20 mouse cellular contexts compared by ENCODE assay signal in the genomic region with DNA sequence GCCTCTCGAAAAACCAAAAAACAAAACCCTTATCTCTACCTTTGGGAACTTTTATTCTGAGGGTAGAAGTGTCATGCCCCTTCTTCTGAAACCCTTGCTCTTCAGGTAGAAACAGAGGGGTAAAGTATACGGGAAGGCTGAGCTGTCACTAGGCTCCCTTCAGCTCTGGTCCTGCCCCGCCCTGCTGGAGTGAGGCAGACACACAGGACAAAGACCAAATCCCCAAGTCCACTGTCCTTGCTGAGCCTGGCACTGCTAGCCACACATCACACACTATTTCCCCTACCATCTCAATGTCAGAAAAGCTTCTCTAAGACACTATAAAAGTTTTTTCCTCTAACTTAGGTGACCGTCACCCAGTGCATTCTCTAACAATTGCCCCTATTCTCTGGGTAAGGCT. TPM values are rescaled to one million over a fixed set of nuclear protein-coding genes. Genes with fewer than 3 reads are reported as not detected.
DNase-seq lines count a peak whose midpoint lies in the region; ATAC-seq and TF ChIP-seq lines count a peak whose summit lies in the region.
"Had no signal": no experiment of that assay in that cellular context is flagged by ENCODE, and none has a peak within 500 bp of the region (broad histone marks: within the 10 kb centered on the region; RNA-seq: fewer than 3 reads in every experiment).

No protein-coding gene starts in this region.

- peaks cover 56% of the 10 kb centered on the region for H3K36me3 ChIP-seq in liver, embryonic 13.5 days
- H3K36me3 ChIP-seq in liver, embryonic 12.5 days, result peaks cover 68% of the 10 kb centered on the region
- peaks cover 16% of the 10 kb centered on the region; the same call in 1 of the 2 replicates for H3K36me3 ChIP-seq in liver, embryonic 16.5 days (ENCODE audit: control insufficient read depth, insufficient read depth)
- no peaks in the 10 kb centered on the region for H3K36me3 ChIP-seq in stomach, postnatal 0 days (ENCODE audit: control insufficient read depth, insufficient read depth, low read length)

- H3K27me3 ChIP-seq in liver, embryonic 13.5 days, result no peaks in the 10 kb centered on the region
- H3K27me3 ChIP-seq in liver, embryonic 12.5 days (replicated peaks), result no peaks in the 10 kb centered on the region
- H3K27me3 ChIP-seq in liver, embryonic 16.5 days (ENCODE audit: control insufficient read depth, insufficient read depth, low read depth, low read length), result no peaks in the 10 kb centered on the region
- no peaks in the 10 kb centered on the region for H3K27me3 ChIP-seq in stomach, postnatal 0 days (ENCODE audit: control insufficient read depth, insufficient read depth, low read length)
- H3K27me3 ChIP-seq: CH12.LX; forebrain, embryonic 13.5 days; Patski had no signal

- H3K4me1 ChIP-seq in liver, embryonic 13.5 days (replicated peaks), result peaks cover 94% of the 10 kb centered on the region
- H3K4me1 ChIP-seq in liver, embryonic 12.5 days, result peaks cover 85% of the 10 kb centered on the region
- H3K4me1 ChIP-seq in liver, embryonic 16.5 days (ENCODE audit: control insufficient read depth, low read depth, low read length), result peaks cover 55% of the 10 kb centered on the region
- H3K4me1 ChIP-seq in stomach, postnatal 0 days (replicated peaks; ENCODE audit: control insufficient read depth, insufficient read depth), result peaks cover 24% of the 10 kb centered on the region

- no peak overlapping the region for H3K9ac ChIP-seq in liver, embryonic 13.5 days
- no peak overlapping the region for H3K9ac ChIP-seq in liver, embryonic 12.5 days
- no peak overlapping the region for H3K9ac ChIP-seq in liver, embryonic 16.5 days (ENCODE audit: low read depth, low read length)
- H3K9ac ChIP-seq in stomach, postnatal 0 days (ENCODE audit: low read length), result no peak overlapping the region
- H3K9ac ChIP-seq: forebrain, embryonic 13.5 days; forebrain, postnatal 0 days had no signal

- H3K9me3 ChIP-seq in liver, embryonic 13.5 days (replicated peaks), result no peaks in the 10 kb centered on the region
- H3K9me3 ChIP-seq in liver, embryonic 12.5 days (replicated peaks), result no peaks in the 10 kb centered on the region
- H3K9me3 ChIP-seq in liver, embryonic 16.5 days (replicated peaks; ENCODE audit: control insufficient read depth, low read length), result no peaks in the 10 kb centered on the region
- H3K9me3 ChIP-seq in stomach, postnatal 0 days (ENCODE audit: control insufficient read depth, low read length), result no peaks in the 10 kb centered on the region
- H3K9me3 ChIP-seq: embryonic facial prominence, embryonic 10.5 days; forebrain, embryonic 13.5 days; hindbrain, embryonic 10.5 days had no signal

- no peak overlapping the region for H3K4me3 ChIP-seq in liver, embryonic 13.5 days (replicated peaks)
- H3K4me3 ChIP-seq in liver, embryonic 12.5 days, result no peak overlapping the region
- H3K4me3 ChIP-seq in liver, embryonic 16.5 days (ENCODE audit: low read depth, low read length), result no peak overlapping the region
- H3K4me3 ChIP-seq in stomach, postnatal 0 days (ENCODE audit: low read depth, low read length), result no peak overlapping the region
- H3K4me3 ChIP-seq: embryonic facial prominence, embryonic 10.5 days; forebrain, embryonic 13.5 days; heart, adult 2 months; hindbrain, embryonic 10.5 days had no signal

- H3K27ac ChIP-seq in liver, embryonic 13.5 days, result 0 out of 2 replicates have a peak overlapping the region, but pooled peaks have one; percentile 30
- no peak overlapping the region; the same call in 1 of the 2 replicates for H3K27ac ChIP-seq in liver, embryonic 12.5 days
- no peak overlapping the region for H3K27ac ChIP-seq in liver, embryonic 16.5 days (ENCODE audit: low read length)
- H3K27ac ChIP-seq in stomach, postnatal 0 days (replicated peaks), result 0 out of 2 replicates have a peak overlapping the region, but pooled peaks have one; percentile 20
- H3K27ac ChIP-seq: embryonic facial prominence, embryonic 10.5 days; forebrain, embryonic 13.5 days; heart, adult 2 months; hindbrain, embryonic 10.5 days had no signal

- 72% methylated on average over 4 of the region's 4 CpGs for WGBS in liver, embryonic 13.5 days (ENCODE audit: insufficient replicate concordance)
- 67% methylated on average over 4 of the region's 4 CpGs for WGBS in liver, embryonic 12.5 days (ENCODE audit: insufficient replicate concordance)
- 59% methylated on average over 4 of the region's 4 CpGs for WGBS in liver, embryonic 16.5 days (ENCODE audit: insufficient replicate concordance)
- WGBS in stomach, postnatal 0 days, result 70% methylated on average over 4 of the region's 4 CpGs

- peak; percentile 39 to 71 for DNase-seq in kidney, postnatal 25 days
- DNase-seq in kidney, postnatal 4 days, result no peak
- no peak for DNase-seq in liver, embryonic 13.5 days
- no peak for DNase-seq in stomach, postnatal 0 days (ENCODE audit: low spot score)
- DNase-seq in left cerebral cortex, adult 18-20 months (ENCODE audit: low spot score in 2 of 2), result no peak
- DNase-seq: adrenal gland, postnatal 25 days; cerebellum, adult 2 months; cerebellum, postnatal 10 days; forebrain, postnatal 0 days; gastrocnemius, postnatal 14 days; heart, adult 2 months had no signal

- TF ChIP-seq CTCF in stomach, postnatal 0 days (IDR thresholded peaks at IDR 0.05; ENCODE audit: low read depth), result no peak

- 0 out of 2 replicates have a peak overlapping the region, but pooled peaks have one; percentile 10 for H3K4me2 ChIP-seq in liver, embryonic 13.5 days
- H3K4me2 ChIP-seq in liver, embryonic 12.5 days, result no peak overlapping the region
- H3K4me2 ChIP-seq in liver, embryonic 16.5 days (ENCODE audit: low read depth, low read length), result no peak overlapping the region
- H3K4me2 ChIP-seq in stomach, postnatal 0 days (replicated peaks; ENCODE audit: low read depth), result no peak overlapping the region
- H3K4me2 ChIP-seq: forebrain, embryonic 13.5 days; heart, embryonic 11.5 days had no signal

- no peak for TF ChIP-seq EP300 in stomach, postnatal 0 days (optimal IDR thresholded peaks at IDR 0.05)

- no peak for ATAC-seq in liver, embryonic 13.5 days (ENCODE audit: low read depth)
- no peak for ATAC-seq in liver, embryonic 12.5 days
- ATAC-seq in liver, embryonic 16.5 days (ENCODE audit: low read depth), result peak; percentile 28; the same call in 1 of the 2 replicates
- no peak for ATAC-seq in stomach, postnatal 0 days (ENCODE audit: low FRiP score, low TSS enrichment)
- ATAC-seq: activated CD4-positive, CD25-positive, alpha-beta regulatory T cell, adult 4 months; forebrain, embryonic 13.5 days; forebrain, postnatal 0 days; Patski had no signal

RNA-seq across cellular contexts. Expression of a gene that starts 5.8 kb away (rescaled TPM):
- polyA plus RNA-seq in liver, embryonic 13.5 days (2015; fragmentation: Nextera tagmentation; extraction: Ambion mirVana), result 275 and 317 TPM in 2 replicates
- 341 TPM in 2 replicates for polyA plus RNA-seq in liver, embryonic 12.5 days (2016; fragmentation: Nextera tagmentation; extraction: Ambion mirVana)
- polyA plus RNA-seq in liver, embryonic 16.5 days (2015; fragmentation: Nextera tagmentation; extraction: Ambion mirVana), result 251 and 257 TPM in 2 replicates
- polyA plus RNA-seq in stomach, postnatal 0 days (2015; fragmentation: Nextera tagmentation; extraction: Ambion mirVana), result 536 and 549 TPM in 2 replicates
- total RNA-seq in left cerebral cortex, adult 18-20 months (2021), result 100 to 1,000 TPM; 451 to 469 TPM

RNA-seq across cellular contexts. Expression of a gene that starts 14.2 kb away (rescaled TPM):
- polyA plus RNA-seq in liver, embryonic 13.5 days (2015; fragmentation: Nextera tagmentation; extraction: Ambion mirVana), result 26.2 and 26.8 TPM in 2 replicates
- polyA plus RNA-seq in liver, embryonic 12.5 days (2016; fragmentation: Nextera tagmentation; extraction: Ambion mirVana), result 25.1 and 26.6 TPM in 2 replicates
- polyA plus RNA-seq in liver, embryonic 16.5 days (2015; fragmentation: Nextera tagmentation; extraction: Ambion mirVana), result 14.6 and 15.1 TPM in 2 replicates
- 21.3 and 21.5 TPM in 2 replicates for polyA plus RNA-seq in stomach, postnatal 0 days (2015; fragmentation: Nextera tagmentation; extraction: Ambion mirVana)
- total RNA-seq in left cerebral cortex, adult 18-20 months (2021), result 10 to 100 TPM; 20.6 to 21.2 TPM

RNA-seq across cellular contexts. Expression of a gene that starts 20.0 kb away (rescaled TPM):
- 69.6 and 75.8 TPM in 2 replicates for polyA plus RNA-seq in liver, embryonic 13.5 days (2015; fragmentation: Nextera tagmentation; extraction: Ambion mirVana)
- polyA plus RNA-seq in liver, embryonic 12.5 days (2016; fragmentation: Nextera tagmentation; extraction: Ambion mirVana), result 78.3 and 82.8 TPM in 2 replicates
- 43.1 and 44.3 TPM in 2 replicates for polyA plus RNA-seq in liver, embryonic 16.5 days (2015; fragmentation: Nextera tagmentation; extraction: Ambion mirVana)
- 90.3 and 90.9 TPM in 2 replicates for polyA plus RNA-seq in stomach, postnatal 0 days (2015; fragmentation: Nextera tagmentation; extraction: Ambion mirVana)
- 10 to 100 TPM; 43.8 to 44.4 TPM for total RNA-seq in left cerebral cortex, adult 18-20 months (2021)

RNA-seq across cellular contexts. Expression of a gene that starts 30.3 kb away (rescaled TPM):
- 71.2 and 76.4 TPM in 2 replicates for polyA plus RNA-seq in liver, embryonic 13.5 days (2015; fragmentation: Nextera tagmentation; extraction: Ambion mirVana)
- 73.7 and 81.3 TPM in 2 replicates for polyA plus RNA-seq in liver, embryonic 12.5 days (2016; fragmentation: Nextera tagmentation; extraction: Ambion mirVana)
- polyA plus RNA-seq in liver, embryonic 16.5 days (2015; fragmentation: Nextera tagmentation; extraction: Ambion mirVana), result 55.0 TPM in 2 replicates
- polyA plus RNA-seq in stomach, postnatal 0 days (2015; fragmentation: Nextera tagmentation; extraction: Ambion mirVana), result 176 and 182 TPM in 2 replicates
- total RNA-seq in left cerebral cortex, adult 18-20 months (2021), result 100 to 1,000 TPM; 144 TPM

RNA-seq across cellular contexts. Expression of a gene that starts 39.3 kb away (rescaled TPM):
- polyA plus RNA-seq in liver, embryonic 13.5 days (2015; fragmentation: Nextera tagmentation; extraction: Ambion mirVana), result 0.05 and 0.07 TPM in 2 replicates
- polyA plus RNA-seq in liver, embryonic 12.5 days (2016; fragmentation: Nextera tagmentation; extraction: Ambion mirVana), result 0.10 and 0.14 TPM in 2 replicates
- polyA plus RNA-seq in liver, embryonic 16.5 days (2015; fragmentation: Nextera tagmentation; extraction: Ambion mirVana), result 0.08 and 0.20 TPM in 2 replicates
- polyA plus RNA-seq in stomach, postnatal 0 days (2015; fragmentation: Nextera tagmentation; extraction: Ambion mirVana), result 2.1 and 2.4 TPM in 2 replicates
- total RNA-seq in left cerebral cortex, adult 18-20 months (2021), result 1 to 10 TPM; 7.5 to 8.1 TPM
- polyA plus RNA-seq: activated CD4-positive, CD25-positive, alpha-beta regulatory T cell, adult 4 months; forebrain, embryonic 13.5 days had no signal

Comparison
In these comparisons a context has a peak if more than half of its experiments do, and no peak if none do; other contexts are left out.
1. DNase-seq: peak in kidney, postnatal 25 days (2 of 2); none in kidney, postnatal 4 days (0 of 2), liver, embryonic 13.5 days (single experiment), stomach, postnatal 0 days (single experiment) and left cerebral cortex, adult 18-20 months (0 of 2).
2. H3K27ac ChIP-seq: peak in liver, embryonic 13.5 days (single experiment) and stomach, postnatal 0 days (single experiment); none in liver, embryonic 12.5 days (single experiment) and liver, embryonic 16.5 days (single experiment).